Mouse (Mus musculus) MEL (cell line): Measurements from ENCODE around the gene Hs3st4.

Experiments used
- BHLHE40 ChIP-seq: IDR thresholded peaks from 2 replicates; pipeline ENCODE4 v1.6.1; 2012; ENCODE audit warnings: low read depth, mild to moderate bottlenecking, inconsistent platforms, low read length, improper control_type of control experiment, borderline replicate concordance
- CHD1 ChIP-seq: IDR thresholded peaks from 2 replicates; pipeline ENCODE4 v1.6.1; 2012; ENCODE audit warnings: low read depth, mild to moderate bottlenecking, inconsistent platforms, low read length, improper control_type of control experiment
- CTCF ChIP-seq, 3 experiments: IDR thresholded peaks in 2 of 3; conservative IDR thresholded peaks in 1 of 3; 2 replicates each; pipeline ENCODE4 v1.5.1; 2011 to 2012; ENCODE audit warnings: low read length in 3 of 3, low read depth in 2 of 3, mild to moderate bottlenecking in 2 of 3, improper control_type of control experiment in 1 of 3, inconsistent platforms in 1 of 3, mixed read lengths in 1 of 3, moderate library complexity in 1 of 3; ENCODE audit not compliant: control insufficient read depth in 1 of 3, insufficient read depth in 1 of 3, poor library complexity in 1 of 3, severe bottlenecking in 1 of 3
- EP300 ChIP-seq, 2 experiments: IDR thresholded peaks; 2 replicates each; pipeline ENCODE4 v1.6.1; 2011; ENCODE audit warnings: improper control_type of control experiment in 2 of 2, low read length in 2 of 2, low read depth in 1 of 2, mild to moderate bottlenecking in 1 of 2
- GABPA ChIP-seq: IDR thresholded peaks from 2 replicates; pipeline ENCODE4 v1.6.1; 2012; ENCODE audit warnings: low read depth, mild to moderate bottlenecking, inconsistent platforms, low read length, improper control_type of control experiment, moderate library complexity
- MAFK ChIP-seq: IDR thresholded peaks from 2 replicates; pipeline ENCODE4 v1.6.1; 2011; ENCODE audit warnings: low read depth, mild to moderate bottlenecking, low read length, improper control_type of control experiment, borderline replicate concordance
- MEF2A ChIP-seq: IDR thresholded peaks from 2 replicates; pipeline ENCODE4 v1.6.1; 2014; ENCODE audit warnings: low read depth, mild to moderate bottlenecking, inconsistent platforms, low read length, improper control_type of control experiment; ENCODE audit not compliant: poor library complexity, insufficient replicate concordance, severe bottlenecking; ENCODE audit errors: extremely low read depth
- MXI1 ChIP-seq: IDR thresholded peaks from 2 replicates; pipeline ENCODE4 v1.6.1; 2011; ENCODE audit warnings: mild to moderate bottlenecking, low read depth, low read length, improper control_type of control experiment
- POLR2A ChIP-seq, 2 experiments: IDR thresholded peaks; 2 replicates each; pipeline ENCODE4 v1.6.1; 2011 to 2012; ENCODE audit warnings: low read length in 2 of 2, mild to moderate bottlenecking in 2 of 2, control low read depth in 1 of 2, improper control_type of control experiment in 1 of 2, low read depth in 1 of 2, moderate library complexity in 1 of 2; ENCODE audit not compliant: control insufficient read depth in 1 of 2, insufficient read depth in 1 of 2, poor library complexity in 1 of 2
- POLR2AphosphoS2 ChIP-seq: IDR thresholded peaks from 2 replicates; pipeline ENCODE4 v1.6.1; 2011; ENCODE audit warnings: low read length, improper control_type of control experiment
- RAD21 ChIP-seq: IDR thresholded peaks from 2 replicates; pipeline ENCODE4 v1.6.1; 2011; ENCODE audit warnings: mild to moderate bottlenecking, low read depth, low read length, improper control_type of control experiment
- SIN3A ChIP-seq: IDR thresholded peaks from 2 replicates; pipeline ENCODE4 v1.6.1; 2012; ENCODE audit warnings: low read length, improper control_type of control experiment, inconsistent platforms
- USF1 ChIP-seq: IDR thresholded peaks from 2 replicates; pipeline ENCODE4 v1.6.1; 2014; ENCODE audit warnings: low read depth, mild to moderate bottlenecking, inconsistent platforms, low read length, improper control_type of control experiment, moderate library complexity

GRCm38 (mm10) chr7:124239903-124240647 lies 257.4 kb downstream of the Hs3st4 start:
- no peak for TF ChIP-seq POLR2A (IDR thresholded peaks at IDR 0.05; ENCODE audit: control insufficient read depth in 1 of 2, insufficient read depth in 1 of 2, low read depth in 1 of 2, low read length in 2 of 2, poor library complexity in 1 of 2)
- no peak for TF ChIP-seq POLR2AphosphoS2
- TF ChIP-seq GABPA: no peak
- TF ChIP-seq CTCF (IDR thresholded peaks at IDR 0.05 in 2 of 3, conservative IDR thresholded peaks at IDR 0.05 in 1 of 3; ENCODE audit: control insufficient read depth in 1 of 3, insufficient read depth in 1 of 3, low read depth in 2 of 3, low read length in 3 of 3, poor library complexity in 1 of 3, severe bottlenecking in 1 of 3): no peak
- TF ChIP-seq SIN3A: no peak
- no peak for TF ChIP-seq EP300 (IDR thresholded peaks at IDR 0.05; ENCODE audit: low read depth in 1 of 2, low read length in 2 of 2)
- no peak for TF ChIP-seq MAFK
- no peak for TF ChIP-seq CHD1
- no peak for TF ChIP-seq MXI1
- no peak for TF ChIP-seq BHLHE40
- TF ChIP-seq MEF2A: no peak
- TF ChIP-seq USF1: no peak
- TF ChIP-seq RAD21: no peak
